Mouse (Mus musculus) kidney, postnatal 10 days (tissue): ENCODE data around the gene Nckap1l.

Experiments used
- DNase-seq: peaks from one replicate; pipeline ENCODE4 v3.0.0; 2021; ENCODE audit warnings: mixed read lengths

The Nckap1l gene

GRCm38 (mm10) chr15:103502435-103503250 is 49.0 kb downstream of the Nckap1l start, which contains the start of gene Pde1b:
Pde1b (plus strand) TSS chr15:103503034.
- peak; percentile 80 for DNase-seq

- no peak for DNase-seq
Observed at GRCm38 (mm10) chr15:103503251-103503600, 49.6 kb downstream of the Nckap1l start.

- DNase-seq, result no peak
Observed at GRCm38 (mm10) chr15:103503660-103504059, 50.1 kb downstream of the Nckap1l start.

GRCm38 (mm10) chr15:103509317-103509716 is 55.7 kb downstream of the Nckap1l start:
- no peak for DNase-seq

GRCm38 (mm10) chr15:103511652-103512051 is 58.1 kb downstream of the Nckap1l start:
- no peak for DNase-seq

- no peak for DNase-seq
Observed at GRCm38 (mm10) chr15:103513621-103514031, 60.0 kb downstream of the Nckap1l start.

- peak; percentile 82 for DNase-seq
Observed at GRCm38 (mm10) chr15:103514119-103514518, 60.5 kb downstream of the Nckap1l start.

- DNase-seq, result no peak
Observed at GRCm38 (mm10) chr15:103514914-103515313, 61.3 kb downstream of the Nckap1l start.

- no peak for DNase-seq
Observed at GRCm38 (mm10) chr15:103518600-103519385, 65.2 kb downstream of the Nckap1l start.

- no peak for DNase-seq
Observed at GRCm38 (mm10) chr15:103519386-103520378, 66.1 kb downstream of the Nckap1l start.

GRCm38 (mm10) chr15:103522458-103523099 is 69.0 kb downstream of the Nckap1l start:
- no peak for DNase-seq

GRCm38 (mm10) chr15:103523156-103523555 is 69.6 kb downstream of the Nckap1l start:
- no peak for DNase-seq

GRCm38 (mm10) chr15:103530372-103530771 is 76.8 kb downstream of the Nckap1l start:
- peak; percentile 67 for DNase-seq

GRCm38 (mm10) chr15:103534054-103534620 is 80.5 kb downstream of the Nckap1l start:
- no peak for DNase-seq

- DNase-seq, result peak; percentile 2
Observed at GRCm38 (mm10) chr15:103535030-103535429, 81.4 kb downstream of the Nckap1l start.

GRCm38 (mm10) chr15:103535786-103536185 is 82.2 kb downstream of the Nckap1l start:
- no peak for DNase-seq

- DNase-seq, result no peak
Observed at GRCm38 (mm10) chr15:103536456-103536855, 82.9 kb downstream of the Nckap1l start.

- DNase-seq, result peak; percentile 12
Observed at GRCm38 (mm10) chr15:103537011-103537821, 83.6 kb downstream of the Nckap1l start.

GRCm38 (mm10) chr15:103537822-103538213 is 84.2 kb downstream of the Nckap1l start, which contains the start of gene Ppp1r1a:
Ppp1r1a (minus strand) TSS chr15:103538003.
- DNase-seq, result peak; percentile 82

- no peak for DNase-seq
Observed at GRCm38 (mm10) chr15:103539259-103539658, 85.7 kb downstream of the Nckap1l start.

GRCm38 (mm10) chr15:103540646-103541045 is 87.1 kb downstream of the Nckap1l start:
- DNase-seq, result no peak
